Mouse (Mus musculus): Measurements from ENCODE around the gene Uhrf1. TPM values are rescaled to one million over a fixed set of nuclear protein-coding genes. Genes with fewer than 3 reads are reported as not detected.
A peak's percentile ranks its signal among the peaks of the same experiment; 100 is the strongest.

Gene Uhrf1
- polyA plus RNA-seq, 2 experiments: 76.0 to 86.2 TPM

DNA sequence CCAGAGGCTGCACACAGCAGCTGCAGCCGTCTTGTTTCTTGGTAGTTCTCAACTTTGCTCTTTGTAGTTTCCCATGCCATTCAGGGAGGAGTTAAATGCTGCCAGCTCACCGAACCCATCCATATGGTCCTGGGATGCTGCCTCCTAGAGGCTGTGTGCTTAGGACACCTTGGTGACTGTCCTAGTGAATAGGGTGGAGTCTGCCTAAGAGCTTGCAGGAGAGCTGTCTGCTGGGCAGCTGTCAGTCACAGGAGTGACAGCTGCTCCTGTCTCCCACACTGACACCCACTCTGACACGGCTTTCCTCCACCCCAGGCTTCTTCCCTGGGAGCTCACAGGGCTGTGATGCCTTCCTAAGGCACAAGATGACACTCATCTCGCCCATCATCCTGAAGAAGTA is 69.0 kb downstream of the Uhrf1 start:
- no peak overlapping the region for H3K9ac ChIP-seq (replicated peaks)
- H3K9me3 ChIP-seq (ENCODE audit: control insufficient read depth, low read length): no peaks in the 10 kb centered on the region
- no peak overlapping the region for H3K4me3 ChIP-seq (ENCODE audit: insufficient read depth in 1 of 2, low read depth in 2 of 2, low read length in 2 of 2)
- H3K4me1 ChIP-seq (replicated peaks; ENCODE audit: control insufficient read depth in 2 of 2, insufficient read depth in 2 of 2, low read length in 1 of 2): no peaks in the 10 kb centered on the region; a peak in 1 of 4 replicates
- WGBS (ENCODE audit: insufficient replicate concordance): 64% methylated on average over 4 of the region's 4 CpGs
- TF ChIP-seq EP300 (IDR thresholded peaks at IDR 0.05; ENCODE audit: low read depth) (no peak), CTCF (IDR thresholded peaks at IDR 0.05; ENCODE audit: low read depth) (peak; percentile 36; the same call in 1 of the 2 replicates)
- H3K4me2 ChIP-seq (ENCODE audit: low read depth): no peak overlapping the region
- ATAC-seq (ENCODE audit: insufficient read depth) (no peak), DNase-seq (ENCODE audit: low read depth in 3 of 3, low spot score in 3 of 3) (no peak)
- H3K27me3 ChIP-seq (ENCODE audit: control insufficient read depth, insufficient read depth, low read length): no peaks in the 10 kb centered on the region
- H3K36me3 ChIP-seq (replicated peaks; ENCODE audit: control insufficient read depth, insufficient read depth, low read depth): no peaks in the 10 kb centered on the region
- H3K27ac ChIP-seq: no peak overlapping the region

Other genes with a start within 250 kb of the Uhrf1 start
- 7.3 TPM in 2 replicates for gene Ubxn6, start 228.3 kb upstream of the Uhrf1 start, polyA plus RNA-seq (2012; rRNA removed)
- gene Ubxn6, start 228.3 kb upstream of the Uhrf1 start, polyA plus RNA-seq (2014; fragmentation: Nextera tagmentation; extraction: Ambion mirVana): 10.8 and 12.2 TPM in 2 replicates
- 18.2 and 29.5 TPM in 2 replicates for gene Hdgfl2, start 223.7 kb upstream of the Uhrf1 start, polyA plus RNA-seq (2012; rRNA removed)
- 26.0 and 36.0 TPM in 2 replicates for gene Hdgfl2, start 223.7 kb upstream of the Uhrf1 start, polyA plus RNA-seq (2014; fragmentation: Nextera tagmentation; extraction: Ambion mirVana)
- 0.01 TPM in 2 replicates for gene Plin4, start 193.5 kb upstream of the Uhrf1 start, polyA plus RNA-seq (2012; rRNA removed)
- 0.03 TPM in 1 of 2 replicates, not detected in the other for gene Plin4, start 193.5 kb upstream of the Uhrf1 start, polyA plus RNA-seq (2014; fragmentation: Nextera tagmentation; extraction: Ambion mirVana)
- 0.11 and 0.29 TPM in 2 replicates for gene Plin5, start 185.7 kb upstream of the Uhrf1 start, polyA plus RNA-seq (2012; rRNA removed)
- 0.34 and 0.35 TPM in 2 replicates for gene Plin5, start 185.7 kb upstream of the Uhrf1 start, polyA plus RNA-seq (2014; fragmentation: Nextera tagmentation; extraction: Ambion mirVana)
- 0.09 and 0.10 TPM in 2 replicates for gene Lrg1, start 181.3 kb upstream of the Uhrf1 start, polyA plus RNA-seq (2012; rRNA removed)
- gene Lrg1, start 181.3 kb upstream of the Uhrf1 start, polyA plus RNA-seq (2014; fragmentation: Nextera tagmentation; extraction: Ambion mirVana): 0.29 and 0.67 TPM in 2 replicates
- gene Sema6b, start 163.0 kb upstream of the Uhrf1 start, polyA plus RNA-seq (2012; rRNA removed): 0.92 and 1.1 TPM in 2 replicates
- 0.43 and 0.71 TPM in 2 replicates for gene Sema6b, start 163.0 kb upstream of the Uhrf1 start, polyA plus RNA-seq (2014; fragmentation: Nextera tagmentation; extraction: Ambion mirVana)
- 1.5 and 1.8 TPM in 2 replicates for gene Tnfaip8l1, start 140.8 kb upstream of the Uhrf1 start, polyA plus RNA-seq (2012; rRNA removed)
- 2.4 and 2.7 TPM in 2 replicates for gene Tnfaip8l1, start 140.8 kb upstream of the Uhrf1 start, polyA plus RNA-seq (2014; fragmentation: Nextera tagmentation; extraction: Ambion mirVana)
- 35.9 and 37.3 TPM in 2 replicates for gene Mydgf, start 119.4 kb upstream of the Uhrf1 start, polyA plus RNA-seq (2012; rRNA removed)
- gene Mydgf, start 119.4 kb upstream of the Uhrf1 start, polyA plus RNA-seq (2014; fragmentation: Nextera tagmentation; extraction: Ambion mirVana): 48.8 and 50.3 TPM in 2 replicates
- gene Dpp9, start 84.4 kb upstream of the Uhrf1 start, polyA plus RNA-seq (2012; rRNA removed): 14.4 and 16.5 TPM in 2 replicates
- 11.7 and 16.6 TPM in 2 replicates for gene Dpp9, start 84.4 kb upstream of the Uhrf1 start, polyA plus RNA-seq (2014; fragmentation: Nextera tagmentation; extraction: Ambion mirVana)
- gene Fem1a, start 46.5 kb upstream of the Uhrf1 start, polyA plus RNA-seq (2012; rRNA removed): 5.6 and 5.8 TPM in 2 replicates
- gene Fem1a, start 46.5 kb upstream of the Uhrf1 start, polyA plus RNA-seq (2014; fragmentation: Nextera tagmentation; extraction: Ambion mirVana): 4.9 and 5.8 TPM in 2 replicates
- gene Ticam1, start 26.5 kb upstream of the Uhrf1 start, polyA plus RNA-seq (2012; rRNA removed): 4.9 and 6.8 TPM in 2 replicates
- gene Ticam1, start 26.5 kb upstream of the Uhrf1 start, polyA plus RNA-seq (2014; fragmentation: Nextera tagmentation; extraction: Ambion mirVana): 3.4 and 3.8 TPM in 2 replicates
- 7.4 and 9.2 TPM in 2 replicates for gene Plin3, start 10.4 kb upstream of the Uhrf1 start, polyA plus RNA-seq (2012; rRNA removed)
- 24.2 and 27.2 TPM in 2 replicates for gene Plin3, start 10.4 kb upstream of the Uhrf1 start, polyA plus RNA-seq (2014; fragmentation: Nextera tagmentation; extraction: Ambion mirVana)
- not detected in 2 replicates for gene Arrdc5, start 3.0 kb upstream of the Uhrf1 start, polyA plus RNA-seq (2012; rRNA removed)
- gene Arrdc5, start 3.0 kb upstream of the Uhrf1 start, polyA plus RNA-seq (2014; fragmentation: Nextera tagmentation; extraction: Ambion mirVana): not detected in 2 replicates
- gene Kdm4b, start 22.7 kb downstream of the Uhrf1 start, polyA plus RNA-seq (2012; rRNA removed): 4.2 and 4.6 TPM in 2 replicates
- gene Kdm4b, start 22.7 kb downstream of the Uhrf1 start, polyA plus RNA-seq (2014; fragmentation: Nextera tagmentation; extraction: Ambion mirVana): 4.5 and 6.3 TPM in 2 replicates
- gene Ptprs, start 173.2 kb downstream of the Uhrf1 start, polyA plus RNA-seq (2012; rRNA removed): 17.7 and 18.8 TPM in 2 replicates
- 3.8 and 4.6 TPM in 2 replicates for gene Ptprs, start 173.2 kb downstream of the Uhrf1 start, polyA plus RNA-seq (2014; fragmentation: Nextera tagmentation; extraction: Ambion mirVana)
- not detected in 2 replicates for gene Znrf4, start 209.1 kb downstream of the Uhrf1 start, polyA plus RNA-seq (2012; rRNA removed)
- gene Znrf4, start 209.1 kb downstream of the Uhrf1 start, polyA plus RNA-seq (2014; fragmentation: Nextera tagmentation; extraction: Ambion mirVana): not detected in 2 replicates

Data from liver, embryonic 14.5 days (tissue).